Mouse (Mus musculus): Measurements from ENCODE around the gene Ell. TPM values are rescaled to one million over a fixed set of nuclear protein-coding genes. Genes with fewer than 3 reads are reported as not detected.

Ell gene
- polyA plus RNA-seq, 1 experiment, result 3.3 TPM

DNA sequence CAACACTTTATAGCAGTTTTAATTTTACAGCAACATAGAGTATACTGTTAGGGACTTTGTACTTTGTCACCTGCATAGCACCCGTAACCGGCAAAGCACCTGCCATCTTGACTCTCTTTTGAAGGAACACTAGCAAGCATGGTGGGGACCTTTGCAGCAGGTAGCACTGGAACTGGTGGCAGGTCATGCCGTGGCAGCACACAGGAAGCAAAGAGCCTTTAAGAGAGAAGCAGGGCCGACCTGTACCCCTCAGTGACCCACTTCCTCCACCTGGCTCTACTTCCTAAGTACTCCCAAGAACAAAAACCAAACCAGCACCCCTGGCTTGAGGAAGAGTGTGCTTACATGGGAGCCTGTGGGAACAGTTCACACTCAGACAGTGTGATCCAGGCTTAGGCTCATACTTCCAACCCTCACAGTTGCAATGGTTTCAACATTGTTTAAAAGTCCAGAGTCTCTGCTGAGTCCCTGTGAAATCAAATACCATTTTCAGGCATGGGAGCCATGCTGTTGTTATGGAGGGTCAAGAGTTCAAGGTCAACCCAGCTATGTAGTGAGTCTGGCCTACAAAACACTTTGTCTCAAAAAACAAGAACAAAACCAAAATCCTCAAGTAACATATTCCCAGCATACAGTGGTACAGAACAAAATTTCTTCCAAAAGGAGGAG, 16.0 kb downstream of the Ell start:
- peaks cover 62% of the 10 kb centered on the region for H3K4me1 ChIP-seq (ENCODE audit: control insufficient read depth)
- no peaks in the 10 kb centered on the region for H3K27me3 ChIP-seq (ENCODE audit: control insufficient read depth)
- no peak overlapping the region for H3K4me3 ChIP-seq (replicated peaks)
- H3K9me3 ChIP-seq (ENCODE audit: control insufficient read depth, low read length), result no peaks in the 10 kb centered on the region
- H3K36me3 ChIP-seq (ENCODE audit: control insufficient read depth), result peaks cover 37% of the 10 kb centered on the region
- TF ChIP-seq TAL1 (IDR thresholded peaks at IDR 0.05; ENCODE audit: low read length), result no peak
- no peak for TF ChIP-seq GATA1 (IDR thresholded peaks at IDR 0.05; ENCODE audit: low read length)

DNA sequence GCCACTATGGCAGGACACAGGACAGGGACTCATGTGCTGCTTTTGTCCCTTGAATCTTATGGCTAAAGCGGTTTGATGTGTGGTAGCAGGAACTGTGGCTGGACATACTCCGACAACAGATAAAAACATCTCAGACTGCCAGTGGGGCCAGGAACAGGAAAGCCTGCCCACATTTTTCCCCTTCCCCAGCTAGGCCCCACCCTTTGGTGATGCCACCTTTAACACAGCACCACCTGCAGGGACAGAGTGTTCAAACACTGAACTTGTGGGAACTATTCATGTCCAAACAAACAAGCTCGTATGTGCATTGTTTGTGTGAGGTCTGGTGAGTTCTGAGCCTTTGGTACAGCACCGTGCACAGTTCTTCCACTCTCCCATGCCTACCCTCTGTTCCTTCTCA, 19.1 kb downstream of the Ell start:
- no peaks in the 10 kb centered on the region for H3K27me3 ChIP-seq (ENCODE audit: control insufficient read depth)
- TF ChIP-seq TAL1 (IDR thresholded peaks at IDR 0.05; ENCODE audit: low read length), result no peak
- no peaks in the 10 kb centered on the region for H3K9me3 ChIP-seq (ENCODE audit: control insufficient read depth, low read length)
- peaks cover 53% of the 10 kb centered on the region for H3K36me3 ChIP-seq (ENCODE audit: control insufficient read depth)
- H3K4me3 ChIP-seq (replicated peaks), result no peak overlapping the region
- peaks cover 70% of the 10 kb centered on the region for H3K4me1 ChIP-seq (ENCODE audit: control insufficient read depth)

DNA sequence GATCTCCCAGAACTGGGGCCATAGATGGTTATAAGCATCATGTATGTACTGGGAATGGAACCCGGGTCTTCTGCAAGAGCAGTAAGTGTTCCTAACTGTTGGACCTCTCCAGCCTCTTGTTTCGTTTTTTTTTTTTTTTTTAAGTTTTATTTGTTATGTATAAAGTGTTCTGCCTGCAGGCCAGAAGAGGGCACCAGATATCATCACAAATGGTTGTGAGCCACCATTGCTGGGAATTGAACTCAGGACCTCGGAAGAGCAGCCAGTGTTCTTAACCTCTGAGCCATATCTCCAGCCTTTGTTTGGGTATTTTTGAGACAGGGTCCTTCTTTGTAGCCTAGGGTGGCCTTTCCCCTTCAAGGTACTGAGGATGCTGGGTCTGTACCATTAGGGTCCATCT, 19.7 kb downstream of the Ell start:
- H3K4me1 ChIP-seq (ENCODE audit: control insufficient read depth), result peaks cover 69% of the 10 kb centered on the region
- TF ChIP-seq GATA1 (IDR thresholded peaks at IDR 0.05; ENCODE audit: low read length) (no peak), TAL1 (IDR thresholded peaks at IDR 0.05; ENCODE audit: low read length) (no peak)
- H3K9me3 ChIP-seq (ENCODE audit: control insufficient read depth, low read length), result no peaks in the 10 kb centered on the region
- H3K4me3 ChIP-seq (replicated peaks), result no peak overlapping the region
- H3K27me3 ChIP-seq (ENCODE audit: control insufficient read depth), result no peaks in the 10 kb centered on the region
- H3K36me3 ChIP-seq (ENCODE audit: control insufficient read depth), result peaks cover 49% of the 10 kb centered on the region

DNA sequence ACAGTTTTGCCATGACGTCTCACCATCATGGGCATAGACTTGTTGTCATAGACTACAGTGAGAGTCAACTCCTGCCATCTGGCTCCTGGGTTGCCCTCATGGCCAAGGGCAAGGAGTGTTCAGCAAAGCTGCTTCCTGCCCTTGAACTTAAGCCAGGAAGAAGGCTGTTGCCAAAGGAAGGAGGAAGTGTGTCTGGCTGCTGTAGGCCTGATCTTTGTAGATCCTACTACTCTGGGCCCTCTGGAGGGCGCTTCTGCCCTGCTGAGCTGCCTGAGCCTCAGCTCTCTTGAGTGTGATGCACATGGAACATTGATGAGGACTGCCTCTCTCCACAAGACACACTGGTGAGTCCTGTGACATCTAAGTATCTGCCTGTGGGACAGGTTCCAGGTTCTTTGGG, 20.8 kb downstream of the Ell start:
- Histone ChIP-seq H3K4me1 (ENCODE audit: control insufficient read depth) (peaks cover 79% of the 10 kb centered on the region), H3K27me3 (ENCODE audit: control insufficient read depth) (no peaks in the 10 kb centered on the region), H3K9me3 (ENCODE audit: control insufficient read depth, low read length) (no peaks in the 10 kb centered on the region), H3K36me3 (ENCODE audit: control insufficient read depth) (peaks cover 51% of the 10 kb centered on the region), H3K4me3 (replicated peaks) (no peak overlapping the region)
- no peak for TF ChIP-seq TAL1 (IDR thresholded peaks at IDR 0.05; ENCODE audit: low read length)
- no peak for TF ChIP-seq GATA1 (IDR thresholded peaks at IDR 0.05; ENCODE audit: low read length)

DNA sequence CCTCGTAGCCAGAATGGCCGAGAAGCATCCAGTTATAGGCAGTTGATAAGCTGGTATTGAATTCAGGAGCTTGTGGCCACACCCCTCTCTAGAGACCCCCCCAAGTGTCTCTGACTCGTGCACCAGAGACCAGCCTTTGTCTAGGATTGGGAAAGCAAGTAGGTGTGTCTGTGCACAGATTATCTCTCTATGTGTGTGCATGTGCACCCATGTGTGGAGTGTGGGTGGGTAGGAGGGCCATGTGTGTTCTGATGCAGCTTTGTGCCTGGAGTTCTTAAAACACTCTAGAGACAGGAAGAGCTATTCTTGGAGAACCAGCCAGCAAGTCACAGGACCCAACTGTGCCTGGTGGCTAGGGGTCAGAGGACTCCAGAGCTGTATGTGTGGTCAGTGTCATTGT, 21.3 kb downstream of the Ell start:
- no peak overlapping the region for H3K4me3 ChIP-seq (replicated peaks)
- H3K4me1 ChIP-seq (ENCODE audit: control insufficient read depth), result peaks cover 83% of the 10 kb centered on the region
- no peaks in the 10 kb centered on the region for H3K9me3 ChIP-seq (ENCODE audit: control insufficient read depth, low read length)
- H3K36me3 ChIP-seq (ENCODE audit: control insufficient read depth), result peaks cover 55% of the 10 kb centered on the region
- no peaks in the 10 kb centered on the region for H3K27me3 ChIP-seq (ENCODE audit: control insufficient read depth)
- TF ChIP-seq TAL1 (IDR thresholded peaks at IDR 0.05; ENCODE audit: low read length) (no peak), GATA1 (IDR thresholded peaks at IDR 0.05; ENCODE audit: low read length) (no peak)

DNA sequence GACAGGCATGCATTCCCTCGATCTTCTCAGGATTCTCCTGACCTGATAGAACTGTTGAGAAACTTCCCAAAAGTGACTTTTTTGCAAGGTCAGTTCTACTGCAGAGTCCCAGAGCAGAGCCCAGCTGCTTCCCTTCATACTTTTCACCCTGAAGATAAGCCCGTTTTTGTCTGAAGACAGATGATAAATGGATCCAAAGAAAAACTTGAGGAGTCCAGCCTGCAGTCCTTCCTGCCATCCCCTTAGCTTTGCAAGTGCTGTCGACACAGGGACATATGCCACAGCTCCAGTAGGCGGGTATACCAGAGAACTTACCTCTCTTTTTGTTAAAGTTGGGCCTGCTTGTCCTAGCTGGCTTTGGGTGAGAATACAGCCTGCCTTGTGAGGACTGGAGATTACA, 22.1 kb downstream of the Ell start:
- Histone ChIP-seq H3K27me3 (ENCODE audit: control insufficient read depth) (no peaks in the 10 kb centered on the region), H3K9me3 (ENCODE audit: control insufficient read depth, low read length) (no peaks in the 10 kb centered on the region), H3K36me3 (ENCODE audit: control insufficient read depth) (peaks cover 52% of the 10 kb centered on the region), H3K4me1 (ENCODE audit: control insufficient read depth) (peaks cover 82% of the 10 kb centered on the region), H3K4me3 (replicated peaks) (no peak overlapping the region)
- TF ChIP-seq GATA1 (IDR thresholded peaks at IDR 0.05; ENCODE audit: low read length), result no peak
- no peak for TF ChIP-seq TAL1 (IDR thresholded peaks at IDR 0.05; ENCODE audit: low read length)

DNA sequence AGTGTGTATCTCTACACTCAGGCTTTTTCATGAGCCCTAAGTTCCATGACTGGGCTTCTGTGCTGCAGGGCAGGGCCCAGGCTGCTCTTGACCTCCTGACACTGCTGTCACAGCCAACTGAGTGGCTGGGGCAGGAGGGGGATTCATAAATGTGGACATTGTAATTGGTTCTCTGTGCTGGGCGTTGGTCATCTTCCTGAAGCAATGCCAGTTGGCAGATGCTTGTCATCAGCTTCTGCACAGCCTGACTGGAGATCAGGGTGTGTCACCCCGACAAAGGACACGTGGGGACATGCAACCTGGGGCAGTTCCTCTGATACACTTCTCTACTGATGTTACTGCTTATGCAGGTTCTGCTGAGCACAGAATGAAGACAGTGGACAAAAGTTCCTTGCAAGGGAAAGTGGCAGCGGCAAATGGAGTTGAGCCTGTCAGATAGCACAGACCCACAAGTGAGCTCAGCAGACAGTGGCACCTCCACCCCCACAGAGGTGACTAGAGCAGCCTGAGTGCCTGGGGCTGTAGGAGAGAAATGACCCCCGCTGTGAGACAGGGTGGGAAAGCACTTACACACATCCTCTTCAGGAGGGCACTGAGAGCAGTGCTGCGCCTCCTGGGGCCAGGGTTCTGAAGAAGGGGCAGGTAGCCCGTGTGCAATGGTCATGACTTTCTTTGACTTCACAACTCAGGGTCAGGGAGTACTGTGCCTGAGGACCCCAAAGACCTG, 22.7 kb downstream of the Ell start:
- peaks cover 51% of the 10 kb centered on the region for H3K36me3 ChIP-seq (ENCODE audit: control insufficient read depth)

DNA sequence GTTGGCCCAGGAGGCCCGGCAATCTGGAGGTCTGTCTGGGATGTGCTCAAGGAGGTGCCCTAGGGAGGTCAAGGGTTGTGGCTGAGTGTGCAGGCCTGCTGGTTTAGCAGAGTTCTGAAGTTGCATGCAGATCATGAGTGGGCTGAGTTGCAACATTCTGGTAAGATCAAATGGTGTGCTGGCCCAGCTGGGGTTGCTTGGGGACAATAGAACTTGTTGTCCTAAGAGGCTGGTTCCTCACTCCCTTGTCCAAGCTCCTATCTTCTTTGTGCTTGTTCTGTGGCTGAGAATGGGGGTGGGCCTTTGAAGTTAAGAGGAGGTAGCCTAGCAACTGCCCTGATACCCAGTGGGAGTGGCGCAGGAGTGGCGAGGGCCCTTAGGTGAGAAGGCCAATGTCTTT, 23.5 kb downstream of the Ell start:
- H3K4me3 ChIP-seq (replicated peaks), result no peak overlapping the region
- peaks cover 75% of the 10 kb centered on the region for H3K4me1 ChIP-seq (ENCODE audit: control insufficient read depth)
- no peaks in the 10 kb centered on the region for H3K27me3 ChIP-seq (ENCODE audit: control insufficient read depth)
- H3K9me3 ChIP-seq (ENCODE audit: control insufficient read depth, low read length), result no peaks in the 10 kb centered on the region
- TF ChIP-seq TAL1 (IDR thresholded peaks at IDR 0.05; ENCODE audit: low read length), result no peak
- no peak for TF ChIP-seq GATA1 (IDR thresholded peaks at IDR 0.05; ENCODE audit: low read length)
- H3K36me3 ChIP-seq (ENCODE audit: control insufficient read depth), result peaks cover 45% of the 10 kb centered on the region

More for the DNA sequence above, 22.7 kb downstream of the Ell start:
- Histone ChIP-seq H3K4me1 (ENCODE audit: control insufficient read depth) (peaks cover 80% of the 10 kb centered on the region), H3K27me3 (ENCODE audit: control insufficient read depth) (no peaks in the 10 kb centered on the region), H3K4me3 (replicated peaks) (no peak overlapping the region), H3K9me3 (ENCODE audit: control insufficient read depth, low read length) (no peaks in the 10 kb centered on the region)
- no peak for TF ChIP-seq TAL1 (IDR thresholded peaks at IDR 0.05; ENCODE audit: low read length)
- no peak for TF ChIP-seq GATA1 (IDR thresholded peaks at IDR 0.05; ENCODE audit: low read length)

DNA sequence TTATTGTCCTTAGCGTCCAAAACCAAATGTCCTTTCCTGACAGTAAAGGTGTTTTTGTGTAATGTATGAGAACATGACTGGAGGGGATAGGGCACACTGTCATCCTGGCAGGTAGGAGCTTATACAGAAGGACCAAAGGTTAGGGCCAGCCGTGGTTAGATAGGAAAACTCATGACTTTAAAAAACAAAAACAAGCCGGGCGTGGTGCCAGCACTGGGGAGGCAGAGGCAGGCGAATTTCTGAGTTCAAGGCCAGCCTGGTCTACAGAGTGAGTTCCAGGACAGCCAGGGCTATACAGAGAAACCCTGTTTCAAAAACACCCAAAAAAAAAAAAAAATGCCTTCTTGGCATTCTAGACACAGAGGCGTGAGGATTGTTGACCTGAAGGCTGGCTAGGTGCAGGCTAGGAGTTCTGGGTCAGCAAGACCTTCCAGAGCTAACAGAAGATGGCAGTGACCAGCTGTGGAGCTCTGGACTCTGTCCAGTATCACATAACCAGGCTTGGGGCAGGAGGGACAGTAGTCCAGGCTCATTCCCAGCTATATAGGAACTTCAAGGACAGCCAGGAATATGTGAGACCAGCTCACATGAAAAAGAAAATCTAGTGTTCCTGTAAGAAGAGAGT, 24.6 kb downstream of the Ell start:
- Histone ChIP-seq H3K4me1 (ENCODE audit: control insufficient read depth) (peaks cover 65% of the 10 kb centered on the region), H3K9me3 (ENCODE audit: control insufficient read depth, low read length) (no peaks in the 10 kb centered on the region), H3K36me3 (ENCODE audit: control insufficient read depth) (peaks cover 39% of the 10 kb centered on the region), H3K4me3 (replicated peaks) (no peak overlapping the region), H3K27me3 (ENCODE audit: control insufficient read depth) (no peaks in the 10 kb centered on the region)
- TF ChIP-seq GATA1 (IDR thresholded peaks at IDR 0.05; ENCODE audit: low read length), result no peak
- no peak for TF ChIP-seq TAL1 (IDR thresholded peaks at IDR 0.05; ENCODE audit: low read length)

All from erythroblast, embryonic 14.5 days (primary cell).